Mouse (Mus musculus) kidney, embryonic 15.5 days (tissue): Measurements from ENCODE around the gene Gm48551. TPM values are rescaled to one million over a fixed set of nuclear protein-coding genes. Genes with fewer than 3 reads are reported as not detected.

Source experiments
- ATAC-seq: fragments of 200-750 bp; cut with Nextera tagmentation; replicated peaks from 2 replicates; pipeline ENCODE4 v1.8.0; 2017; ENCODE audit warnings: moderate TSS enrichment; ENCODE audit not compliant: low FRiP score
- H3K27ac ChIP-seq: fragments of 300-500 bp; sonication (generic); 2 replicates; pipeline ENCODE4 v1.5.1; 2015; ENCODE audit warnings: mild to moderate bottlenecking, inconsistent platforms
- H3K27me3 ChIP-seq: fragments of 300-500 bp; sonication (generic); 2 replicates; pipeline ENCODE4 v1.6.1; 2015; ENCODE audit warnings: inconsistent platforms
- H3K36me3 ChIP-seq: fragments of 300-500 bp; sonication (generic); 2 replicates; pipeline ENCODE4 v1.6.1; 2015; ENCODE audit warnings: inconsistent platforms
- H3K4me1 ChIP-seq: fragments of 300-500 bp; sonication (generic); 2 replicates; pipeline ENCODE4 v1.6.1; 2015; ENCODE audit warnings: inconsistent platforms
- H3K4me2 ChIP-seq: fragments of 300-500 bp; sonication (generic); 2 replicates; pipeline ENCODE4 v1.6.1; 2015; ENCODE audit warnings: moderate library complexity, mild to moderate bottlenecking, inconsistent platforms
- H3K4me3 ChIP-seq: fragments of 300-500 bp; sonication (generic); replicated peaks from 2 replicates; pipeline ENCODE4 v1.5.1; 2015; ENCODE audit warnings: mild to moderate bottlenecking, inconsistent platforms
- H3K9ac ChIP-seq: fragments of 300-500 bp; sonication (generic); 2 replicates; pipeline ENCODE4 v1.6.1; 2015; ENCODE audit warnings: mild to moderate bottlenecking, inconsistent platforms
- H3K9me3 ChIP-seq: fragments of 300-500 bp; sonication (generic); replicated peaks from 2 replicates; pipeline ENCODE4 v1.6.1; 2016; ENCODE audit warnings: inconsistent platforms
- WGBS: fragments of 180-500 bp; shearing (Covaris S2); methylation state at CpG from one replicate; pipeline ENCODE4 v1.1.7; 2015; ENCODE audit warnings: mixed read lengths; 5-methylcytosine and 5-hydroxymethylcytosine counted together
- polyA plus RNA-seq: library from polyadenylated mRNA; unstranded; fragments of >200 nt; fragmentation: Nextera tagmentation; extraction: Ambion mirVana; gene quantifications from 2 replicates; pipeline ENCODE4 v1.2.1, GENCODE M21; 2015

Gene Gm48551
- polyA plus RNA-seq, 1 experiment from 2014 or later, result 4.1 TPM

DNA sequence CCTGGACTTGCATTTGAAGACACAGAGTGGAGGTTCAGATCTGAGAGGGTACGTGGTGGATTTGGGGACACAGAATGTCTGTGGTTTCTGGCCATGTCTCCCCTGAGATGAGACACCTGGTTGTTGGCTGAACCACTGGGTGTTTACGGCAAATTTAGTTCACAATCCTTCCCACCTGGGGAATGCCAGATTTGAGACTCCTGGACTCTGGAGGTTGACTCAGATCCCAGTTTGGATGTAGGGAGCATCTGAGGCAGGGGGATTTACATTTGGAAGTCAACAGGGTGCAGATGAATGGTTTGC, 7.0 kb upstream of the Gm48551 start:
- ATAC-seq, result no peak
- 38% methylated on average over 2 of the region's 2 CpGs for WGBS
- peak overlapping the region; percentile 69 for H3K27ac ChIP-seq

DNA sequence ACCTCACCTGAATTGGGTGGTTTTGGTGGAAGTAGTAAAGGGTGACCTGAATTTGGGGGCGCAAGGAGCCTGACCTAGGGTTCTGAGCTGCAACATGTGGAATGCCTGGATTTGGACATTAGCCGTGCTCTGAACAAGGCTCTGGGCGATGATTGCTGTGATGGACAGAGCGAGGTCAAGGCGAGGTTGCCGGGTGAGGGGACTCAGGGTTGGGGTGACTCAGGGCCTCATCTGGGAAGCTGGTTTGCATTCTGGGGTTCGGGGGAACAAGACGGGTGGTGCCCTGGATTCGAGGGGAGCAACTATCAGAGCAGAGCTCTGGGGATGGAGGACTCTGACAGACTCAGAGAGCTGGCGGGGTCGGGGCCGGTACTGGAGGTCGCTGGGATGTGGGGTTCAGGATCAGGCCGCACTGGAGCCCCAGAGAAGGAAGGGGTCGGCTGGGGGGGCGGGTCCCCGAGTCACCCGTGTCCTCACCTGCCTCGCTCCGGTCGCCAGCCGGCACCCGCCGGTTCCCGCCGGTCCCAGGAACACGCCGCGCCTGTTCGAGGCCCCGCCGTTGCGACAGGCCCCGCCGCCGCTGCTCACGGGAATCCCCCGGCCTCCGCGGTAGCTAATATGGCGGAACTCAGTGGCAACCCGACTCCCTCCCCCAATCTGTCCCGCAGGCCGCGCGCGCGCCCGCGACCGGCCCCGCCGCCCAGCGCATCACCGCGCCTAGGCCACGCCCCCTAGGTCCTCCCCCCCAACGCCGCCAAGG, 6.3 kb upstream of the Gm48551 start, which contains the start of gene Fzr1:
Gene Fzr1, minus strand, starts transcription at position 724 of the 760 bp plus-strand sequence.
- ATAC-seq, result peak; percentile 66
- under 1% methylated on average over 59 of the region's 59 CpGs for WGBS
- H3K27me3 ChIP-seq, result no peaks in the 10 kb centered on the region
- H3K4me3 ChIP-seq, result peak within 1 kb of the TSS; percentile 78
- H3K36me3 ChIP-seq, result peaks cover 31% of the 10 kb centered on the region
- peak within 1 kb of the TSS; percentile 88 for H3K9ac ChIP-seq
- peak within 1 kb of the TSS; percentile 90 for H3K27ac ChIP-seq
- H3K9me3 ChIP-seq, result no peaks in the 10 kb centered on the region
- peak within 1 kb of the TSS; percentile 83 for H3K4me2 ChIP-seq
- peaks cover 44% of the 10 kb centered on the region for H3K4me1 ChIP-seq

More for the DNA sequence above, 7.0 kb upstream of the Gm48551 start:
- Histone ChIP-seq H3K4me3 (peak overlapping the region; percentile 78), H3K4me1 (peaks cover 44% of the 10 kb centered on the region), H3K9ac (peak overlapping the region; percentile 88), H3K9me3 (no peaks in the 10 kb centered on the region), H3K4me2 (peak overlapping the region; percentile 83), H3K36me3 (peaks cover 37% of the 10 kb centered on the region), H3K27me3 (no peaks in the 10 kb centered on the region)

DNA sequence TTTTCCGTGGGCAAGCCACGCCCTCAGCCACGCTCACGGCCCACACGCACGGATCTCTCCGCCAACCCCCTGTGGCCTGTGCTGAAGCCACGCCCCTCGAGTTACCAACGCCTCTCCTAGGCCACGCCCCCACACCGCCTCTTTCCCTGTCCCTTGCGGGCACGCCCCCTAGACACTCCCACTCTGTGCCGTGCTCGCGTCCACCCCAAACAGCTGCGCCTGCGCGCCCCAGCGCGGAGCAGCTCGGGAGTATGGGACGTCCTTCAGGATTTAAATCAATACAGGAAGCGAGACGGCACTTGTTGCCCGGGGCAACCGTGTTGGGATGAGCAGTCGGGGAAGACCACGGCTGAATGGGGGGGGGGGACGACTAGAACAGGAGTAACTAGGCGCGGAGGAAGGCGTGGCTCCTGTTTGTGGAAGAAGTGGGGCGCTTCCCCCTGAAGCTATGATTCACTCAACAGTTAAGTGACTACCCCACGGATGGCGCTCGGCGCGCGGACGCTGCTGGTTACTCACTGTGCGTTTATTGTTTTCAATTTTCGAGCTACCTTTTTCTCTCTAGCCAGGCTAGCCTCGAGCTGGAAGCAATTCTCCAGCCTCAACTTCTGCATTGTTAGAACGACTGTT, 5.6 kb upstream of the Gm48551 start:
- Histone ChIP-seq H3K36me3 (peaks cover 24% of the 10 kb centered on the region), H3K4me1 (peaks cover 44% of the 10 kb centered on the region), H3K27me3 (no peaks in the 10 kb centered on the region), H3K9ac (peak overlapping the region; percentile 88), H3K4me2 (peak overlapping the region; percentile 83), H3K9me3 (no peaks in the 10 kb centered on the region), H3K4me3 (peak overlapping the region; percentile 78), H3K27ac (peak overlapping the region; percentile 90)
- WGBS, result under 1% methylated on average over 46 of the region's 46 CpGs
- peak; percentile 96 for ATAC-seq

DNA sequence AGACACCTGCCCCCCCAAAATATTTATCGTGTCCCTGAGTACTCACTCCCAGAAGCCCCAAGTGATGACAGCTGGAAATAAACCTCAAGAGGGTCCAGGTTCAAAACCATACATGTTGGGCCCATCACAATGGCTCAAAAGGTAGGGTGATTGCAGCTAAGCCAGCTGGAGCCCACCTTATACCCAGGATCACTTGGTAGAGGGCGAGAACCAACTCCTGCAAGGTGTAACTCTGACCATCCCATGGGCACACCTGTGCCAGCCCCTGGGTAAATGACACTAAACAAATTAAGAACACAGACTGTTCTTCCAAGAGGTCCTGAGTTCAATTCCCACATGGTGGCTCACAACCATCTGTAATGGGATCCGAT, 5.1 kb upstream of the Gm48551 start:
- H3K4me1 ChIP-seq, result peaks cover 39% of the 10 kb centered on the region
- no peaks in the 10 kb centered on the region for H3K9me3 ChIP-seq
- H3K36me3 ChIP-seq, result peaks cover 19% of the 10 kb centered on the region
- no peaks in the 10 kb centered on the region for H3K27me3 ChIP-seq
- H3K4me2 ChIP-seq, result peak overlapping the region; percentile 83
- peak overlapping the region; percentile 78 for H3K4me3 ChIP-seq
- peak overlapping the region; percentile 52 for H3K9ac ChIP-seq
- H3K27ac ChIP-seq, result peak overlapping the region; percentile 90
- ATAC-seq, result no peak
- 58% methylated on average over 3 of the region's 3 CpGs for WGBS

DNA sequence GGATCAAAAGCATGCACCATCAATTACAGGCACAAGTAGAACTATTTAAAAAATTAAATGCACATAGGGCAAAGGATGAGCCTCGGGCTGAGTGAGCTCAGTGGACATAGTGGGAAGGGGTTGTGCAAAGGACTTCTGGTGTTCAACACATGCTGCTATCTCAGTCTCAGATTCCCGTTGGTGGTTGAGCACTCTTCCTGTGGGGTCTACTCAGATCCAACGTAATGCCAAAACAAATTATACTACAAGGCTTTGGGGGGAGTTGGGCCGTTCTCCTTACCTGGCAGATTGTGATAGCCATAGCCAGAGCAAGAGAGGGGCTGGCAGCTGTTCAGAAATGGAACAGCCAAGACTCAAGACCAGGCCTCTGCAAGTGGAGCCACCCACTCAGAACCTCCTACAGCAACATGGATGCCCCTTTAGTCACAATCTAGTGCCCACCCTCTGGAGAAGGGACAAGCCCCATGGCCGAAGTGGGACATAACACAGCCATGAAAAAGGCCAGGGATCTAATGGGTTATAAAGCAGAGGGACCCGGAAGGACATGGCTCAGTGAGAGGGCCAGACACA, 4.4 kb upstream of the Gm48551 start:
- no peak overlapping the region for H3K4me3 ChIP-seq
- peaks cover 12% of the 10 kb centered on the region for H3K36me3 ChIP-seq
- no peak overlapping the region for H3K4me2 ChIP-seq
- no peak for ATAC-seq
- WGBS, result 88% methylated on average over 6 of the region's 6 CpGs
- no peaks in the 10 kb centered on the region for H3K9me3 ChIP-seq
- no peak overlapping the region for H3K27ac ChIP-seq
- H3K27me3 ChIP-seq, result no peaks in the 10 kb centered on the region
- no peak overlapping the region for H3K9ac ChIP-seq
- peaks cover 40% of the 10 kb centered on the region for H3K4me1 ChIP-seq

DNA sequence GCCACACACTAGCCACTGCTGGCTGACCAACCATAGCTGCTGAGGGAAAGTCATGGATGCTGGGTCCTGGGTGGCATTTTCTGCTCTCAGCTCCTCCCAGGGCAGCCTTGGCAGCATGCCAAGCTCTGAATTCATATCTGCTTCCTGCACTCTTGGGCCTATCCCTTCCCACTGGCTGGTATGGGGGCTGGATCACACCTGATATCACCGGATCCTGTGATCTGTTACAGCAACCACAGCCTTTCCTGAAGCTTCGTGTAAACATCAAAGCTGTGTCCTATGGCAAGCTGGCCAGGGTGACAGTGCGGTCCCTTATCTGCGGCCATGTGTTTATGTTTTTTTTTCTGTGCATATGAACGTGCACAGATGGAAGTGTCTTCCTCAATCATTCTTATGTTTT, 2.2 kb upstream of the Gm48551 start:
- Histone ChIP-seq H3K4me1 (peaks cover 33% of the 10 kb centered on the region), H3K9me3 (no peaks in the 10 kb centered on the region), H3K4me2 (no peak overlapping the region), H3K27me3 (no peaks in the 10 kb centered on the region), H3K9ac (no peak overlapping the region), H3K4me3 (no peak overlapping the region), H3K27ac (peak overlapping the region; percentile 42), H3K36me3 (peaks cover 14% of the 10 kb centered on the region)
- WGBS, result 73% methylated on average over 5 of the region's 5 CpGs
- ATAC-seq, result no peak

DNA sequence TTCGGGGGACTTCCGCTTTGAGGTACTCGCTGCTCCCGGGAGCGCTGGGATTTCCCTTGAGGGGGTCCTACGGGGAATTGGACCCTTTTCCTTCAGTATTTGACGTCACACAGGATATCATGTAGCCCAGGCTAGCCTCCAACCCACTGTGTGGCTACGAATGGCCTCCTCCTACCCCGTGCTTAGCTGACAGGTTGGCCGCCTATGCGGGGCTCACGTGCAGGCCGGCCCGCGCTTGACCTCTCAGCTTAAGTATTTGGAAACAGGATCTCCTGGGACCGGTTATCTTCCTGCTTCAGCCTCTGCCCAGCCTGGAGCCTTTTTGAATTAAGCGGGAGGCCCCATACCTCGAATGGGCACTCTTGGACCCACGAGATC, 328 bp downstream of the Gm48551 start:
- peak overlapping the region; percentile 90 for H3K4me2 ChIP-seq
- H3K4me1 ChIP-seq, result peaks cover 26% of the 10 kb centered on the region
- peak overlapping the region; percentile 91 for H3K27ac ChIP-seq
- H3K36me3 ChIP-seq, result peaks cover 37% of the 10 kb centered on the region
- ATAC-seq, result peak; percentile 8
- WGBS, result under 1% methylated on average over 19 of the region's 19 CpGs
- H3K9me3 ChIP-seq, result no peaks in the 10 kb centered on the region
- peak overlapping the region; percentile 96 for H3K4me3 ChIP-seq
- H3K27me3 ChIP-seq, result no peaks in the 10 kb centered on the region
- H3K9ac ChIP-seq, result peak overlapping the region; percentile 83

DNA sequence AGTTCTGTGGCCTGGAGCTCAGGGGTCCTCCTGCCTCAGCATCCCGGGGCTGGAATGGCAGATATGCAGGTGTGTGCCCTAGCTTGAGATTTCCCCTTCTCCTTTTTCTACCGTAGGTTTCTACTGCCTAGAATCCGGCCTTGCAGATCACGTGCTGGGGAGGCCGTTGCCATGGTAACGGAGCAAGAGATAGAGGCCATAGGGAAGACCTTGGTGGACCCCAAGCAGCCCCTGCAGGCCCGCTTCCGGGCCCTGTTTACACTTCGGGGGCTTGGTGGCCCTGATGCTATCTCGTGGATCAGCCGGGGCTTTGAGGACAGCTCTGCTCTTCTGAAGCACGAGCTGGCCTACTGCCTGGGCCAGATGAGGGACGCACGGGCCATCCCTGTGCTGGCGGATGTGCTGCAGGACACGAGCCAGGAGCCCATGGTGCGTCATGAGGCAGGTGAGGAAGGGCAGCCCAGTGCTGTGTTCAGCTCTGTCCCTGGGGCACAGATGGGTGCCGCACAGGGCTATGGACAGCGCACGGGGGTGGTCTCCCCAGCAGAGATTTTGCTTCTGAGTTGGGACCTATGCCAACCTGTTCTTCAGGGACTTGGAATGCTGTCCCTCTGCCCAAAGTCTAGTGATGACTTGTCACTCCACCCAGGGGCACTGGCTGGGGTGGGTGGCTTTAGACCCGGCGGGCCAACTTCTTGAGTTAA, 1.5 kb downstream of the Gm48551 start:
- WGBS, result 82% methylated on average over 22 of the region's 22 CpGs
- Histone ChIP-seq H3K4me3 (peak overlapping the region; percentile 96), H3K4me1 (peaks cover 33% of the 10 kb centered on the region), H3K4me2 (peak overlapping the region; percentile 90), H3K9ac (0 out of 2 replicates have a peak overlapping the region, but pooled peaks have one; percentile 5), H3K9me3 (no peaks in the 10 kb centered on the region), H3K36me3 (peaks cover 40% of the 10 kb centered on the region), H3K27ac (no peak overlapping the region), H3K27me3 (no peaks in the 10 kb centered on the region)
- ATAC-seq, result no peak

DNA sequence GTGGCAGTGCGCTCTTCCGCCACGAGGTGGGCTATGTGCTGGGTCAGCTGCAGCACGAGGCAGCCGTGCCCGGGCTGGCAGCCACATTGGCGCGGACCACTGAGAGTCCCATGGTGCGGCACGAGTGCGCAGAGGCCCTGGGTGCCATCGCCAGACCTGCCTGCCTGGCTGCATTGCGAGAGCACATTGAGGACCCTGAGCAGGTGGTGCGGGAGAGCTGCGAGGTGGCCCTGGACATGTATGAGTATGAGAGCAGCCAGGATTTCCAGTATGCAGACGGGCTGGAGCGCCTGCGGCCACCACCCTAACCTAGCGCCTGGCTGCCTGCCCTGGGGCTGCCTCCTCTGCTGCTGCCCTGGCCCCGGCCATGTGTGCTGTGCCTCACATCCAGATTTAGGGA, 3.5 kb downstream of the Gm48551 start:
- Histone ChIP-seq H3K4me3 (no peak overlapping the region), H3K9ac (no peak overlapping the region), H3K27me3 (no peaks in the 10 kb centered on the region), H3K4me2 (no peak overlapping the region), H3K36me3 (peaks cover 40% of the 10 kb centered on the region), H3K27ac (no peak overlapping the region), H3K4me1 (peaks cover 34% of the 10 kb centered on the region), H3K9me3 (no peaks in the 10 kb centered on the region)
- no peak for ATAC-seq
- WGBS, result 95% methylated on average over 20 of the region's 20 CpGs

DNA sequence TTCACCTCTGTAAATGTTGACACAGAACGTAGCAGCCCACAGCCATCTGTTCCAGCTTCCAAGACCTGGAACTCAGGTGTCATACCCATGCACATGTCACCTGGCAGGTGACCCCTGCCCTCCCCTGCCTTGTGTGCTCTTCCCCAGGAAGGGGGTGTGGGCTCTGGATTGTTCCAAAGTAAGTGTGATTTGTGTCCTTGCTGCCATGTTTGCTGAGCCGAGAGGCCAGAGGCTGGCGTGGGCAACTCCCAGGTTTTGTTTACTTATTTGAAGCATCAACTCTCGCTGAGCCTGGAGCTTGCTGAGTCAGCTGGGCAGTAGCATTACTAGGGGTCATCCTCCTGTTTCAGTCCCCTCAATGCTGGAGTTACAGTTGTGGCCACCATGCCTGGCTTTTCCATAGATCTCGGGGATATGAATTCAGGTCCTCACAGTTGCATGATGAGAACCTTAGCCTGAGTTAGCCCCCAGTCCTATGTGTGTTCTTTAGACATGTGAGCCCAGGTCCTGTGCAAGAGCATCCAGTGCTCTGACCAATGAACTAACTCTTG, 4.3 kb downstream of the Gm48551 start, which contains the start of gene Gm48552:
Gene Gm48552, plus strand, starts transcription at position 501 of the 551 bp plus-strand sequence.
- no peak for ATAC-seq
- WGBS, result 71% methylated on average over 5 of the region's 5 CpGs
- H3K27ac ChIP-seq, result peak within 1 kb of the TSS; percentile 55; the same call in 1 of the 2 replicates

DNA sequence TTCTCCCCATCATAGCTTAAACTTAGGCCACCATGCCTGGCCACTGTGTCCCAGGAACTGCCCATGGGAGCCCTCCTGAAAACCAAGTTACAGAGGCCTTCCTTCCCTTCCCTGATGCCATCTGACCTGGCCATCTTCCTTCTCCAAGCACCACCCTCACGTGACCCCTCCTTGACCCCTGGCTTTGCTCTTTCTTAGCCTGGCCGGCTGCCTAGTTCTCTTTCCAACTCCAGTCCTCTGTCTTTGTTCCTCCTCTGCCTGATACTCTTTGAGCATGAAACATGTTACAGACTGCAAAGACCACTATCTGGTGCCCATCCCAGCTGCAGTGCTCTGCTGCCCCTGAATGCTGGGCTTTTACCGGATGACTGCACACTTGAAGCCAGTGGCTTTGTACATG, 5.1 kb downstream of the Gm48551 start:
- no peaks in the 10 kb centered on the region for H3K9me3 ChIP-seq
- no peak overlapping the region for H3K4me3 ChIP-seq
- H3K9ac ChIP-seq, result no peak overlapping the region
- WGBS, result 63% methylated on average over 3 of the region's 3 CpGs
- peaks cover 40% of the 10 kb centered on the region for H3K36me3 ChIP-seq
- H3K4me1 ChIP-seq, result peaks cover 50% of the 10 kb centered on the region
- no peak overlapping the region for H3K4me2 ChIP-seq
- peak overlapping the region; percentile 55; the same call in 1 of the 2 replicates for H3K27ac ChIP-seq
- no peaks in the 10 kb centered on the region for H3K27me3 ChIP-seq
- ATAC-seq, result no peak; the same call in 1 of the 2 replicates

More for the DNA sequence above, 4.3 kb downstream of the Gm48551 start, which contains the start of gene Gm48552:
- Histone ChIP-seq H3K27me3 (no peaks in the 10 kb centered on the region), H3K4me2 (no peak within 1 kb of the TSS), H3K9ac (no peak within 1 kb of the TSS), H3K4me1 (peaks cover 42% of the 10 kb centered on the region), H3K9me3 (no peaks in the 10 kb centered on the region), H3K4me3 (no peak within 1 kb of the TSS), H3K36me3 (peaks cover 40% of the 10 kb centered on the region)
